Mouse (Mus musculus): ENCODE measurements at regions not wholly inside any gene's neighbourhood (a gene's known extent, or its start where the extent isn't known, plus 50 kb on each side); places are given as distances from the start of the nearest gene placed in this dataset.
"Not testable (repeated sequence)": the region's sequence is repeated elsewhere in the genome, so short reads cannot be mapped to it uniquely, and the experiment has no call there.

DNA sequence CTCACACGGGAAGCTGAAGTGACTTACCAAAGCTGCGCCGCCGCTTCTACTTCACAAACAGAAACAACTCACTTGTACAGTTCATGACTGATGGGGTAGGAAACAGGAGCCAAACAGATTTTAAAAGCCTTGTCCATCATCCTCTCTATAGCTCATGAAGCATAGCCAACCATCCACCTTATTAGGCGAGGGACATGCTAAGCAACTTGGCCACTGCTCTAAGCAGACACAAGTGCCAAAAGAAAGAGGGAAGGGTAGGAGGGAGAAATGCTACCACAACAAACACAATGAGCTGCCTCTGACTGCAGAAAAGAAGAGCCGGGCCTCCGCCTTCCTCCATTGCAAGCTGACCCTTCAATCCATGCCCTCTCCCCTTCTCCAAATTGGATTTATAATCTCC, 179.9 kb downstream of the Dhx15 start:
- no peak for DNase-seq

DNA sequence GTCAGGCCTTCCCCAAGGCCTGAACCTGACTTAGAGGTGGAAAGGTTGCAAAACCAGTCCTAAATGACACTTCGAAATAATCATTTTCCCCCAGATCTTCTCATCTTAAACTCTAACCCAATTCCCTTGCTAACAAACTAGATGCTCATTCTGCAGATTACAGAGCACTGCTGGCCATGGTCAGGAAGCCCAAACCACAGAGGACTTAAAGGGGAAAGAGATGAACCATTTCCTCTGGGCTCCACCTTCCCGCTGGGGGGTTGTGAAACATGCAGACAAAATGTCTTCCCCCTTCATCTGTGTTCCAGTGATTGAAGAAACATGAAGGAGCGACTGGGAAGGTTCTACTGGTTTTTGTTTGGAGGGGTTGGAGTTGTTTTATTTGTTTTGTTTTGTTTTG, 181.4 kb downstream of the Dhx15 start:
- DNase-seq: no peak

DNA sequence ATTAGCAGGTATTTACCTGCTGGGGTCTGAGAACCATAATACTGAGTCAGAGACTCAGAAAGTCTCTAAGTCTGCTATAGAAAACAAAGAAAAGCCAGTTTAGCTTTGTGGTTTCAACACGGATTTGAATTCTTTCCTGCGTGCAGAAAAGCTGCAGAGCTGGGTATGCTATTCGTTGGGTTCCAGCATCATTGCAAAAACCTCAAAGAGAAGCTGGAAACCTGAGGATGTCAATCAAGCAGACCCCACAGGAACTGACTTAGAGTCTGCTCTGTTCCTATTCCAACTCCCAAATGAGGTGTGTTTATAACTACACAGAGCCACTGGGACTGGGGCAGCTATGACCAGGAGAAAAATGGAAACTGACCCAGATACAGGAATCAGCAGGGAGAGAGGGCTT, 183.5 kb downstream of the Dhx15 start:
- no peak for DNase-seq

DNA sequence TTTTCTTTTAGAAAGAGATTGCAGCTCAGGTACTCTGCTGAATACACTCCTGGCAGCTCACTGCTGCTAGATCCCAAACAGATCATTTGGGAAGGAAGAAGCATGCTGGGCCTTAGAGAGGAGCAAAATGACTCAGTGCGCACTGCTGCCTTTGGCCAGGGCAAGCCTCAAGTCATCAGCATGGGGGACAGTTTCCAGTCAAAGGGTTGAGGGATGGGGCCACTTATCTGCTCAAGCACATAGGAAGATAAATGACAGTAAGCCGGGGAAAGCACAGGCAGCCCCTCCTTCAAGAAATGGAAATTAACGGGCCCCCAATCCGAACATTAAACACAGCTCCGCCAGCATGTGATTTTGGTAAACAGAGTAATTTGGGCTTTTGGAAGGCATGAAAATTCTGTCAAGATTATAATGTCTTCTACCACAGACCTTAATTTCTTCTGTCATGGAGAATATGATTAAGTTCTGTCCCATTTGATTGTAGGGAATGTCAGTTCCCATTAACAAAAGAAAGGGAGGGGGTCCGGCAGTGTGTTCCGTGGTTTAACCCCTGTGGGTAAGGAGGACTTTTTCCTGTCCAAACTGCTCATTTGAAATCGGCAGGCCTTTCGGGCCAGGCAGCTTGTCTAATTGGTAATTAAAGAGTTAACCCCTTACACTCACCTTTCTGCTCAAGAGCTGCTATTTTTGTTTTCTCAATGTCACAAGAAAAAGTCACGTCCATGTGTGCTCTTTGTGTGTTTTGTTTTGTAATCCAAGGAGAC, 199.3 kb downstream of the Dhx15 start:
- no peak for DNase-seq

DNA sequence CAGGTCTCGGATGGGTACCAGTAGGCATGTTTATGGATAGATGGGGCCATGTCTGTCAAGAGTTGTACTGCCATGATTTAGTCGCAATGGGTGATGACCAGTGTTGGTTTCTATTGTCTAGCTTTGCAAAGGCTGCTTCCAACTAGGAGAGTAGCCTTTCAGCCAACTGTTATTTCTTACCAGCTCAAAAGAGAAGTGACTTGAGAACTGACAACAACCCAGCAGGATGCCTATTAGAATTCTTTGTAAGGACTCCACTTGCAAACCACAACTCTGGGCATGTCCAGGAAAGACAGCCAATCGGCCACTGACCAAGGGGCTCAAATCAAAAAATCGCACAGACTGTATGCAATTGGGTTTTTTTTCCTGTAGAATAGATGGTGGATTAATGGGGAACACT, 200.9 kb downstream of the Dhx15 start:
- DNase-seq: no peak

DNA sequence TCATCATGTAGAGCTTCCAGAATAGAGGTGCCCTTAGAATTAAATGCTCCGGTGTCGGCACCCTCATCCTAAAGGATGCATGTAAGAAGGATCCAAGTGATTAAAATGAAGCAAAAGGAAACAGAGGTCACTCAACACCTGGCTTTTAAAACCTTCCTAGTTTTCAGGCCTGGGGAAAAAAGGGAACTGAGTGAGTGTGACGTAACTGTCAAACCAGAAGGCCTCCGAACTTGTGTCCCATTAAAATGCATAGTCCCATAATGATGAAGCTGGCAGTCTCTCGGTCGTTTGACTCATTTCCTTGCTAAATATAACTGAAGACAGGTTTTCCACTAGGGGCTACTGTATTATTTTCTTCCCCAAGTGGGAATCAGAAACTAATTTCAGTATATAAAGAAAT, 201.4 kb downstream of the Dhx15 start:
- DNase-seq: no peak

DNA sequence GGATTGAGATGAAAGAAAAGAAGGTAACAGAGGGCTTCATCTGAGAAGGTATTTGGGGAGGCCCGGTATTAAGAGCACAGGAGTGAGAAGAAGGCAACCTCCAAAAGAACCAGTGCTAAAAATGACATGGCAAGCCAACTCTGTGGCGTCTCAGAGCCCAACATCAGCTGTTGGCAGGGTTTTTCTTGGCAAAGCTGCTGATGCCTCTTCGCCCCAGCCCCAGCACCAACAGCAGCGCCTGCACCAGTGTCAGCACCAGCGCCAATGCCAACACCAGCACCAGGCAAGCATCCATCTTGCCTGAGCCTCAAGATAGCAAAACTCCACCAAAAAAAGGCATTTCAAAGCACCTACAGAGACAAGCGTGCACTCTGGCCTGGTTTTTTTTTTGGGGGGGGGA, 205.3 kb downstream of the Dhx15 start:
- no peak for DNase-seq

DNA sequence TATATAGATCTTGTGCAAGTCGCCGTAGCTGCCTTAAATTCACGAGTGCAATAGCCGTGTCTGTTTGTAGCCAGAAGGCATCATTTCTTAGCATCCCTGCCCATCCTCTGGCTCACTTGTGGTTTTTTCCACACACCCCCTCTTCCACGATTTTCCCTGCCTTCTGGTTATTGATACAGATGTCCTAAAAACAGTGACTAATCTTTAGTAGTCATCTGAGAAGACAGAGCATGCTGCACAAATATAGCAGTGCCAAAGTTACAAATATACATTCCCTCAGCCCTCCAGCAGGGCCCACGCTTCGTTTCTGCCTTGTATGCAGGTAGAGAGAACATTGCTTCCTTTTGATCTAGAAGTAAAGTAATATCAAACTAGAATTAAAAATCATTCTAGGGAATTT, 207.5 kb downstream of the Dhx15 start:
- no peak for DNase-seq

DNA sequence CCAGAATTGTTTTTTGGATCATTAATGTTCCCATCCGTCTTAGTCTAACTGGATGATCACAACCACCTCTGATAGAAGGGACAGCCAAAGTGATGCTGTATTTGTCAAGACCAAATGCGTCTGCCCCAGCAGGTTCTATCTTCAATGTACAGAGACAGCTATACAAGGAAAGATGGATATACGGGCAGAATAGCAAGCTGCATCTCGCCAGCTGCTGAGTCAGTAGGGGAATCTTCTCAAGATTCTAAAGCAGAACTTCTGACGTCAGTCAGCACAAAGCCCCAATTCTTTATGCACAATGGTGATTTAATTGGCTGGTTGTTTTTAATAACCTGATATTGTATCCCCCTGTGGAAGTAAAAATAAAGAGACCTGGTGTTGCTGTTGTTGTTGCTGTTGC, 209.4 kb downstream of the Dhx15 start:
- no peak for DNase-seq

DNA sequence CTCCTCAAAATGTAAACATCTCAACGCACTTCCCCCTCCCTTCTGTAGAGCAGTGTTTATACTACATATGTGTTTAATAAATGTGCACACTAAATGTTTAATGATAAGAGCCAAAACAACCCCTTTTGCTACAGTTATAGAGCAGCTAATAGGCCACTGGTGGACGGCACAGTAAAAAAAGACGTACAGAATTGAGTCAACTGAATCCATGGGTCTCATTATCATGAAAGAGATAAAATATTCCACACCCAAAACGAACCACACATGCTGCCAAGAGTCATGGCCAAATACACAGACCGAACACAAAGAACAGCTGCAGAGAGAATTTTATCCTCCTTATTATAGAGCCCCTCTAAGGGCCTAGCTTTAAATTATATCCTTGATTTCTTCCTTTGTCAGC, 237.8 kb downstream of the Dhx15 start:
- no peak for DNase-seq

DNA sequence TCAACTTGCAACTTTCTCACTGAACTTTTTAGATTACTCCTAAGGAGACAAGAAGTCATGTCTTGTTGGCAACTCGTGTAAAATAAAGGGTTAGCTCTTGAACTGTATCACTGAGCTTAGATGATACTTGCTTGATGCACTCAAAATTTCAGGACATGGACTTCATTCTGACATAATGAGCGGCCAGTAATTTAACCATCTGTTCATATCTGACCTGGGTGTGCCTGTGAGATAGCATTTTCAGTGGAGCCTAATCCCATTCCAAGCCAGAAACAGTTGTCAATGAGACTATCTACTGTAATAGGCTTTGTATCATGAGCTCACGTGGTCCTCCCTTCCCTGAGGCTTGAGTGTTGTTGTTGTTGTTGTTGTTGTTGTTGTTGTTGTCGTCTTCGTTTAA, 240.3 kb downstream of the Dhx15 start:
- DNase-seq: no peak

DNA sequence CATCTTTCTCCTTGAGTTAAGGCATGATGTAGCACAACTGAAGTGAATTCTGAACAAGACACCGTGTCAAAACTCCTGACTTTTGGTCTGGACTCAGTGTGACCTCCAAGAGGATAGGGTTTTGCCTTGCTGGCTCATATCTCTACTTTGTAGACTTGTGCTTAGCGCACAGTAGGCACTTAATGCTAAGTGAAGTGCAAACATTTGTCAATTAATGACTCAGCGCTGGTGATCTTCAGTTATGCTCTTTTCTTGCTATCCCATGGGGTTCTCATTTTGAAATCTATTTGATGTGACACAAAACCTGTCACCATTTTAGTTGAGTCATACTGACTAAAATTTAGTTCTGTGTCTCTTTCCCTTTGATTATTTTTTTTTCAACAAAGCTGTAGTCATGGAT, 244.3 kb downstream of the Dhx15 start:
- no peak for DNase-seq

DNA sequence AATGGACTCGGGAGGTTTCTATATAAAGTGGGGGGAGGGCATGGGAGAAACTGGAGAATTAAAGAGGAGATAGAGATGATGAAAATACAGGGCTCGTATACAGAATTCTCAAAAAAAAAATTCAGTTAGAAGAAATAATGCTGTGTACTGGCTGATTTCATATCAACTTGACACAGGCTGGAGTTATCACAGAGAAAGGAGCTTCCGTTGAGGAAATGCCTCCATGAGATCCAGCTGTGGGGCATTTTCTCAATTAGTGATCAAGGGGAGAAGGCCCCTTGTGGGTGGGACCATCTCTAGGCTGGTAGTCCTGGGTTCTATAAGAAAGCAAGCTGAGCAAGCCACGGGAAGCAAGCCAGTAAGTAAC, 248.4 kb downstream of the Dhx15 start:
- DNase-seq: not testable (repeated sequence)

DNA sequence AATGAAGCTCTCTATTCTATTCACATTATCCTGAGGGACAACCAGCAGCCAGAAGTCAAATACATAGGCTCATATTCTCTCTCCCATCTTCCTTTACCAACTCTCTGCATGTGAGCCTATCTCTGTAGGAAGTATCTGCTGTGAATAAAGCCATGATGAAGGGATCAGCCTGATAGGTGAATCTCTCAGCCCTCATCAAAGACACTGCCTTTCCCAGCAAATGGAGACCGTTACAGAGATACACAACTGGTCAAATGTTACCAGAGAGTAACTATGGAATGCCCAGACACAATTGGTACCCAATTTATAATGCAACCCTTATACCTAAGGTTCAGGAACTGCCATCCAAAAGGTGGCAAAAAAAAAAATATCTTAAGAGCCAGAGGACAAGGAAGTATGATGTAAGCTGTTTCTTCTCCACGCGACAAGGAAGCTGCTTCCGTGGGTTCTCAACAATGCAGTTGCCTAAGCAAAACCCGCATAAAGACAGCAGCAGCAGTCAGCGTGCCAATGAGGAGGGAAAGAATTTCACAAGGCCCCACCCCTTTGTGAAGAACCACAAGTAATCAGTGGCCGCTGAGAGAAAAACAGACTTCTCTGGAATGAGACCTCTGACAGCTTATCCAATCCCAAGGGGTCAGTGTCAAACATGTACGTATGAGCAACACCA, 248.9 kb downstream of the Dhx15 start:
- no peak for DNase-seq

DNA sequence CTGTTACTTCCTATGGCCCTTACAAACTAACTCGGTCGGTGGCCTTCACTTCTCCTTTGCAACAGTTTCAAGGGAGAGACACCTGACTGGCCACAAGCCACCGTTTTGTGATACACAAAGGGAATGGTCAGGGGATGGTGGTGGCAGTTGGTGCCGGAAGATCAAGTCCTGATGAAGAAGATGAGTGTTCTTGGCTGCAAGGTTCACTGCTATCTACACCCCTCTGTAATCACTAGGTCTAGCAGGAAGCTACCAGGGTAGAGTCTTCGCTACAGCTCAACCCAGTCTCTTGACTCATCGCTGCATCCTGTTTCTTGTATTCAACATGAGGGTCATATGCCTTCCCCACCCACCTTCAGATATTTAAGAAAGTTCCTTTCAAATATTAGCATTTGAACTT, 251.5 kb downstream of the Dhx15 start:
- DNase-seq: no peak

DNA sequence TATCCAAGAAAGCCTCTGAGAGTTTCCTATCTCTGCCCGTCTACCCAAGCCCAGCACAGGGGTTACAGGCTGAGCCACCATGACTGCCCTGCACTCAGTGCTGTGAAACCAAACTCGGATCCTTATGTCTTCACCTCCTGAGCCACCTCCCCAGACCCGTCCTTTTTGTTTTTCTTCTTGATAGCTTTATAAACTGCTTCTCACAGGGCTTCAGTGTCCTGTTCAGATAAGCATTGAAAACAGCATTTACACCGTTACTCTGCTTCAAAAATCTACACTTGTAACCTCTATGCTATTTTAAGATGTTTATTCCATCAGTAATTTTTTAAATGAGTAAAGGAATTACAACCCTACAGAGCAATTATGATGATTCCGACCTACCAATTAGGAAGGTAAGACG, 253.0 kb downstream of the Dhx15 start:
- no peak for DNase-seq

DNA sequence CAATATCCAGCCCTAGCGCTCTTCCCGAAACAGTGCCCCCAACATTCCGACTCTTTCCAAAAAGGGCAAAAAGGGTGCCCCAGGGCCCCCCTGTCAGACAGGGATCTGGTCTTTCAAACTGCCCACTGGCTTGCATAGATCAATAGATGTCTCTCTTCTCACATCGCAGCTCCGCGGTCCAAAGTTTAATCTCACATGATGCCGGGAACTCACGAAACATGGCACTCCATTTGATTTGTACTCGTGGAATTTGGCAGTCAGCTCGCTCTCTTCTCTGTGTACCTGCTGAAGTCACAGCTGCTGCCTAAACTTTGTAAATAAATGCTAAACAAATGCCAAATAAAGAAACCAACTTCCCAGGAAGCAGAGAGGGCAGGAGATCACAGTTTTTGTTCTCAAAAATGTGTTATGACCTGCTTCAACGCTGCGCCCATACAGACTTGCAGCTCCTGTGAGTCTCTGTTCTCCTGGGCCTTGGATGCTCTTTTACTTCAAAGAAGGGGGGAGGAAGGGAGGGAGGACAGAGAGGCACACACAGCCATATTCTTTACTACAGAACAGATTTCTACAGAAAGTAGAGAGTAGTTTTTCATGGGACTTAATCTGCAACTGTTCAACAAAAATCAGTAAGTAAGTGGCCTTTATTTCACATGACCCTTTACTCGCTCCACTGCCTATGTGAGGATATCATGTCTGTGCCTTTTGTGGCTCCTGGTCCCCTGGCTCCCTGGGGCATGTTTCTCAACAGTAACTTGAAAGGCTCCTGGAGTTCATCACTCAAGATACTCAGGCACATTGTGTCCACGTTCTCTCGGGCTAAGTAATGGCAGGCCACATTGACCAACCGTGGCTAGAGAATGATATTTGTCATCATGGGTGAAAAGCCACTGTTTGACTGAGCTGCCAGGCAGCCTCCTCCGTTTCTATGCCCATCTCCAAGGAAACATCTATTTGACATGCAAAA, 254.6 kb downstream of the Dhx15 start:
- DNase-seq: no peak

DNA sequence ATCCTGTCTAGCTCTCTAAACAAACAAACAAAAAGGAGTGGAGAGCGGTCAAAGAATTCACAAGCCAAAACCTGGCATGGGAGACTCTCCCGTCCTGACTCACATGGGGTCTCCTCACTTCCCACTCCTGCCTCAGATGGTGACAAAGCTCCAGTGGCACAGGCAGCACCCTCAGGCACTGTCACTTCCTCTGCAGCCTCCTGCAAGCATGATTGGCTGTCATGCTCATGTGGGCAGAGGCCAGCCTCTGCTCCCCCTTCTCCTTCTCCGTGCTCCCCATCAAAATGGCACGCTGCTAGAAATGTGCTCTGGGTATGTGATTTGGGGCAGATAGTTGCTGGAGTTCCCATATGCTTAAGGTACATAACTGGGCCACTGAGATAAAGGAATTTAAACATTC, 255.4 kb downstream of the Dhx15 start:
- DNase-seq: no peak

DNA sequence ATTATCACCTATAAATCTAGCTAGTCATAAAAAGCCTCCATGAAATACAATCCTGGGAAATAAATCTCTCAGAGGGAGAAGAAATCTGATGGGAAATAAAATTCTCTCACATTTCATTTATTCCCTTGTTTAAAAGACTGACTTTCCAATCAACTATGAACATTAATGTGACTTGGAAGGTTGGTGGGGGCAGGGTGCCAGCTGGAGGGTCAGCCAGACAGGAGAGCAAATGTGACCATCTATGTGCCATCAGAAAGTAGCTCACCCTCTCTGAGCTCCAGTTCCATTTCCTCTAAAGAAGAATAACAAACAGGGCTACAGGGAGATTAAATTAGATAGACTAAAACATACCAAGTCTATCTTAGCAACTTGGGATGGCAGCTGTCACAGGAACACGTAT, 257.0 kb downstream of the Dhx15 start:
- no peak for DNase-seq

DNA sequence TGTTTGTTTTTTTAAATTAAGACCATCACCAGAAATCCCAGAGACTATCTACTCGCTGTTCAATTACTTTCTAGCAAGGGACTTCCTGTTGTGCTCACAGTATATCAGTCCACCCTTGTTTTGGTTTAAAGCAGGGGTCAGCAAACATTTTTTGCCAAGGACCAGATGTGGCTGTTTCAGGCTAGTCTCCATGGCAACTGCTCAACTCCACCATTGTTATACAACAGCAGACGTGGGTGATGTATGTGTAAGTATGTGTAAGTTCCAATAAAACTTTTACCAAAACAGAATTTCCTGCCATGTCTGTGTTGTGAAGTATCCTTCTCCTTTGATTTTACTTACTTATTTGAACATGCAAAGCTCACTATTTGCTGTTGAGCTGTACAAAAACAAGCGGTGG, 259.9 kb downstream of the Dhx15 start:
- DNase-seq: no peak

DNA sequence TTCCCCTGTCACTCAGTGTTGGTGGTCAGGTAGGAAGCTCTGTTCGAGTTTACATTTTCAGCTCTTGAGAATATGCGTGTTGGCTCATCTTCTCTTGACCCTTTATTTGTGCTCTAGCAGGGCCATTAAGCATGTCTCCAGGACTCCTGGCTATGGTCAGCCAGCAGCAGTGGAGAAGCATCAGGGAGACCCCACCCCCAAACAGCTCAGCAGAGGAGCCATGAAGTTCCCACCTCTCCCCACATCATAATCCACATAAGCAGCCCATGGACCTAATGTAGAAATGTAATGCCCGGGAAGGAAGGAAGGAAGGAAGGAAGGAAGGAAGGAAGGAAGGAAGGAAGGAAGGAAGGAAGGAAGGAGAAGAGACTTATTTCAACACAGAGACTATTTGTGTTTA, 261.5 kb downstream of the Dhx15 start:
- no peak for DNase-seq

DNA sequence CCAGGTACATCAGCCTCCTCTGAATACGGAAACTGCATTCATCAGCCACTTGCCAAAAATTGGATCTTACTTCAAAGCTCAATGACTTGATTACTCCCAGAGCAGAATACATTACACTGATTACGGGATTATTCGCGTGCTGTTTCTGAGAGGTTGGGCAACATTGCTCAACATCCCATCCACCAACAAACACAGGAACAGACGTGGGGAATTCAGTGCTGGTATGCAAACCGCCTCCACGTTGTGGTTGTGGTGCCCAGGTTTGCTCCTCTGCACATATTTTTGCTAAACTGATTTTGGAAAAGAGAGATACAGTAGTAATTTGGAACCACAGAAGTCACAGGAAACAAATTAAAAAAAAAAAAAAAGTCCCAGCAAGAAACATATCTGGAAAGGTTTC, 266.9 kb downstream of the Dhx15 start:
- DNase-seq: no peak

DNA sequence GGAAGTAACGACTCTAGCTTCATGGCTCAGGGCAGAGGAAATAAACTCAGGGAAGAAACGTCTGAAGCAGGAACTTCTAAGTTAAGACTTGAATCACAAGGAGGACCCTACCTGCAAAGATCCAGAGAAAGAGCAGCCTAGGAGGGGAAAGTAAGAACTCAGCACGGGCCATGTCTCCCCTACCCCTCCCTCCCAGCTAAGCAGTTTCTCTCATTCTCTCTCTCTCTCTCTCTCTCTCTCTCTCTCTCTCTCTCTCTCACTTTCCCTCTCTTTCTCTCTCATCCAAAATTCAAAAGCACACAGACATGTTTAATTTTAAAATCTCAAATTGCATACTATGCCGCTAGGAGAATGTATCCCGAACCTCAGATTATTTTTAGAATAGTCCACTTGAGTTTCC, 267.3 kb downstream of the Dhx15 start:
- no peak for DNase-seq

DNA sequence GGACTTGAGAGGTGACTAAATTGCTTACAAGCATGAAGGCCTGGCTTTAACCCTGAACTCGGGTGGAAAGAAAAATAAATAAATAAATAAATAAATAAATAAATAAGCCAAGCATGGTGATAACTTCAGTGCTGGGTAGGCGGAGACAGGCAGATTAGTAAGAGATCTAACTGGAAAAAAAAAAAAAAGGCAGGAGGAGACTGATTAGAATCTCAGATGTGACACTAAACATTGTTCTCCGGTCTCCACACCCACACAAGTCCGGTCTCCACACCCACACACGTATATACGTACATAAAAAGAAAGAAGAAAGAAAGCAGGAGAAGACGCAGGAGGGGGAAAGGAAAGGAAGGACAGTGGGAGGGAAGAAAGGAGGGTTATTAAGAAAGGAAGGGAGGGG, 267.8 kb downstream of the Dhx15 start:
- no peak for DNase-seq
